Mouse (Mus musculus): Measurements from ENCODE around the gene Stag1. TPM values are rescaled to one million over a fixed set of nuclear protein-coding genes. Genes with fewer than 3 reads are reported as not detected.
A peak's percentile ranks its signal among the peaks of the same experiment; 100 is the strongest.

Gene Stag1
- polyA plus RNA-seq, 1 experiment from 2014 or later, result 40.9 TPM

DNA sequence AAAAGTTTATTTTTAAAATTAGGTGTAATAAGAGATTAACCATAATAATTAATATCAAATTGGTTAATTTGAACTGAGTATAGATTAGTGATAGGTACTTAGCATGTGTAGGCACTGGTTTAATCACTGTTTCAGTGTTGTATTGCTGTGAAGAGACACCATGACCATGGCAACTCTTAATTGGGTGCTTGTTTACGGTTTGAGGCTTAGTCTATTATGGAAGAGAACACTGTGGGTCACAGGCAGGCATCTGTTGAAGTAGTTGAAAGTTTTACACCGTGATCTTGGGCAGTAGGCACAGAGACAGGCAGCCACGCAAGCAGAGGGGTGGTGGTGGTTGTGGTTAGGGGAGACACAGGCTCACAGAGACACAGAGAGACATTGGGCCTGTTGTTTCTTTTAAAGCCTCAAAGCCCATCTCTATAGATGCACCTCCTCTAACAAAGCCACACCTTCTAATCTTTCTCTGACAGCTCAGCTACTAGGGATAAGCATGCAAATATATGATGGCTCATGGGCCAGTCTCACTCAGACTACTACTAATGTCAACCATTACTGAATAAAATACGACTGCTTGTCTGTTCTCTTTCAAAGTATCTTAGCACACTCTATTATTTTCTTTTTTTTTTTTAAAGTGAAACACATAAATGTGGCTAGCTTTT is 66.0 kb downstream of the Stag1 start:
- Histone ChIP-seq H3K27me3 (ENCODE audit: insufficient read depth, low read length) (no peaks in the 10 kb centered on the region), H3K9ac (ENCODE audit: low read depth, low read length) (no peak overlapping the region), H3K4me2 (ENCODE audit: low read length) (no peak overlapping the region), H3K36me3 (ENCODE audit: insufficient read depth, low read length) (0 out of 2 replicates have a peak, but pooled peaks cover 3% of the 10 kb centered on the region), H3K27ac (no peak overlapping the region), H3K9me3 (replicated peaks; ENCODE audit: low read length) (no peaks in the 10 kb centered on the region; the same call in 1 of the 2 replicates), H3K4me3 (replicated peaks; ENCODE audit: low read depth, low read length) (no peak overlapping the region), H3K4me1 (replicated peaks; ENCODE audit: insufficient read depth, low read length) (no peaks in the 10 kb centered on the region)
- WGBS, result 85% methylated on average over 4 of the region's 4 CpGs
- DNase-seq (ENCODE audit: low spot score), result no peak
- no peak for TF ChIP-seq CTCF (IDR thresholded peaks at IDR 0.05; ENCODE audit: low read depth)
- no peak for ATAC-seq (replicated peaks; ENCODE audit: low FRiP score, low read depth)

DNA sequence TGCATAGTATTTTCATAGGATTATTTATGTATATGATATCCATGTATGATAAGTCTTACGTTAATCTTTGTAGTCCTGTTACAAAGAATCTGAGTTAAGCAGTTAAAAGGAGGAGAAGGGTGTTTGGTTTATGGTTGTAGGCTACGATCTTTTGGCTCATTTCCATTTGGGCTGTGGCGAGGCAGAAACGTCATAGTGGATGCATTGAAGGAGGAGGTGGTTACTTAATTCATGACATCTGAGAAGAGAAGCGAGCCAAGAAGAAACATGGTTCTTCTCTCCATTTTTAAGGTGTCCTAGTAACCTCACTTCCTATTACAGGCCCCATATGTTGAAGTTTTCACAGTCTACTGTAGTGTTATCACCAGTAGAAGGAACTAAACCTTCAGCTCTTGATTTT is 72.6 kb downstream of the Stag1 start:
- H3K4me2 ChIP-seq (ENCODE audit: low read length), result no peak overlapping the region
- 56% methylated on average over 5 of the region's 5 CpGs for WGBS
- H3K36me3 ChIP-seq (ENCODE audit: insufficient read depth, low read length), result no peaks in the 10 kb centered on the region
- DNase-seq (ENCODE audit: low spot score) (no peak), ATAC-seq (replicated peaks; ENCODE audit: low FRiP score, low read depth) (no peak)
- no peak overlapping the region for H3K4me3 ChIP-seq (replicated peaks; ENCODE audit: low read depth, low read length)
- H3K27me3 ChIP-seq (ENCODE audit: insufficient read depth, low read length), result no peaks in the 10 kb centered on the region
- H3K9ac ChIP-seq (ENCODE audit: low read depth, low read length), result no peak overlapping the region
- no peak for TF ChIP-seq CTCF (IDR thresholded peaks at IDR 0.05; ENCODE audit: low read depth)
- H3K27ac ChIP-seq, result no peak overlapping the region
- H3K4me1 ChIP-seq (replicated peaks; ENCODE audit: insufficient read depth, low read length), result no peaks in the 10 kb centered on the region
- no peaks in the 10 kb centered on the region for H3K9me3 ChIP-seq (replicated peaks; ENCODE audit: low read length)

DNA sequence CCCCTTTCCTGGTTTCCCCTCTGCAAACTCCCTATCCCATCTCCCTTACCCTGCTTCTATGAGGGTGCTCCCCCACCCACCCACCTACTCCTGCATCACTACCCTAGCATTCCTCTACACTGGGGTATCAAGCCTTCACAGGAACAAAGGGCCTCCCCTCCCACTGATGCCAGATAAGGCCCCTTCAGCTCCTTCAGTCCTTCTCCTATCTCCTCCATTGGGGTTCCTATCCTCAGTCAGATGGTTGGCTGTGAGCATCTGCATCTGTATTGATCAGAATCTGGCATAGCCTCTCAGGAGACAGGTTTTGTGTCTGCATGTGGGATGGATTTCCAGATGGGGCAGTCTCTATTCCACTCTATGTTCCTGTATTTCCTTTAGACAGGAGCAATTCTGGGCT is 81.4 kb downstream of the Stag1 start:
- H3K4me1 ChIP-seq (replicated peaks; ENCODE audit: insufficient read depth, low read length), result no peaks in the 10 kb centered on the region
- no peaks in the 10 kb centered on the region for H3K9me3 ChIP-seq (replicated peaks; ENCODE audit: low read length)
- no peak overlapping the region for H3K4me2 ChIP-seq (ENCODE audit: low read length)
- H3K27me3 ChIP-seq (ENCODE audit: insufficient read depth, low read length), result no peaks in the 10 kb centered on the region
- H3K9ac ChIP-seq (ENCODE audit: low read depth, low read length), result no peak overlapping the region
- no peak for TF ChIP-seq CTCF (IDR thresholded peaks at IDR 0.05; ENCODE audit: low read depth)
- ATAC-seq (replicated peaks; ENCODE audit: low FRiP score, low read depth) (no peak), DNase-seq (ENCODE audit: low spot score) (no peak)
- no peak overlapping the region for H3K27ac ChIP-seq
- H3K36me3 ChIP-seq (ENCODE audit: insufficient read depth, low read length), result no peaks in the 10 kb centered on the region
- no peak overlapping the region for H3K4me3 ChIP-seq (replicated peaks; ENCODE audit: low read depth, low read length)

DNA sequence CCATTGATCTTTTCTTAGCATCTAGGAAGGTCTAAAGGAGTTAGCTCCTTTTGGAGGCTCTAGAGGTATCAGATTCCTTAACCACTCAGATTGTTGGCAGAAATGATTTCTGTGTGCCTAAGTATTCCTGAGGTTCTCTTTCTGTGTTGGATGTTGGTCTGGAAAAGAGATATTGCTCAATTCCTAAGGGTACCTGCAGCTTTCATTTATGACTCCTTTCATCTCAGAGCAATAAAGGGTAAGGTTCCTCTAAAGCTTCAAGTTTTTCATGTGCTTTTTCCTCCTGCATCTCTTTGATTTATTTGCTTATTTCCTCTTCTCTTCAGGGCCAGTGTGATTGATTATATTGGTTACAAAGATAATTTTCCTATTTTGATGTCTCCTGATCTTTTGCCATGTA is 84.7 kb downstream of the Stag1 start:
- DNase-seq (ENCODE audit: low spot score), result no peak
- Histone ChIP-seq H3K27ac (no peak overlapping the region), H3K4me1 (replicated peaks; ENCODE audit: insufficient read depth, low read length) (no peaks in the 10 kb centered on the region), H3K9ac (ENCODE audit: low read depth, low read length) (no peak overlapping the region), H3K4me2 (ENCODE audit: low read length) (no peak overlapping the region), H3K4me3 (replicated peaks; ENCODE audit: low read depth, low read length) (no peak overlapping the region), H3K36me3 (ENCODE audit: insufficient read depth, low read length) (no peaks in the 10 kb centered on the region), H3K27me3 (ENCODE audit: insufficient read depth, low read length) (no peaks in the 10 kb centered on the region), H3K9me3 (replicated peaks; ENCODE audit: low read length) (no peaks in the 10 kb centered on the region)
- ATAC-seq (replicated peaks; ENCODE audit: low FRiP score, low read depth), result no peak
- TF ChIP-seq CTCF (IDR thresholded peaks at IDR 0.05; ENCODE audit: low read depth), result no peak

- H3K4me2 ChIP-seq (ENCODE audit: low read length), result no peak overlapping the region
- TF ChIP-seq CTCF (IDR thresholded peaks at IDR 0.05; ENCODE audit: low read depth), result no peak
- no peaks in the 10 kb centered on the region for H3K4me1 ChIP-seq (replicated peaks; ENCODE audit: insufficient read depth, low read length)
- WGBS, result 27% methylated on average over 3 of the region's 3 CpGs
- no peaks in the 10 kb centered on the region for H3K27me3 ChIP-seq (ENCODE audit: insufficient read depth, low read length)
- H3K36me3 ChIP-seq (ENCODE audit: insufficient read depth, low read length), result no peaks in the 10 kb centered on the region
- H3K27ac ChIP-seq, result no peak overlapping the region
- no peak overlapping the region for H3K9ac ChIP-seq (ENCODE audit: low read depth, low read length)
- no peaks in the 10 kb centered on the region for H3K9me3 ChIP-seq (replicated peaks; ENCODE audit: low read length)
- no peak overlapping the region for H3K4me3 ChIP-seq (replicated peaks; ENCODE audit: low read depth, low read length)
- DNase-seq (ENCODE audit: low spot score) (peak; percentile 53), ATAC-seq (replicated peaks; ENCODE audit: low FRiP score, low read depth) (no peak)
These were observed 88.3 kb downstream of the Stag1 start for GRCm38 (mm10) chr9:100685769-100686487.

DNA sequence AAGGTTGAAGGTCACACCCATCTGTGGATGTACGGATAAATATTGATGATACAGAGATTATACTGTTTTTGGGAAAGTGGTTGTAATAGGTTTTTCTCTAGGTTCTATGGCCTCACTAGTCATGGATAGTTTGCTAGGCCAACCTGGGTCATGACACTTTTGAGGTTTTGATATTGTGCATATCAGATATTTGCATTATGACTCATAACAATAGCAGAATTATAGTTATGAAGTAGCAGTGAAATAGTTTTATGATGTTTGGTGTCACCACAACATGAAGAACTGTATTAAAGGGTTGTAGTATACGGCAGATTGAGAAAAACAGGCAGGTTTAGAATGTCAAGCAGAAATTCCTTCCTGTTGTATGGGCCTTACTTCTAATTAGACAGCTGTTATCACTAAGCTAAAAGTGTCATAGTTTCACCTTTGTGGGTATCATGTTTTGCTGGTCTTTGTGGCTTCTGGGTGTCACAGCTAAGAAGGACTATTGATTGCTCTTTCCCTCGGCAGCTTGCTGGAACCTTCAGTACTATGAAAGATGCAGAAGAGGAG is 92.2 kb downstream of the Stag1 start:
- Histone ChIP-seq H3K27ac (no peak overlapping the region), H3K4me2 (ENCODE audit: low read length) (no peak overlapping the region), H3K36me3 (ENCODE audit: insufficient read depth, low read length) (no peaks in the 10 kb centered on the region), H3K9ac (ENCODE audit: low read depth, low read length) (no peak overlapping the region), H3K9me3 (replicated peaks; ENCODE audit: low read length) (no peaks in the 10 kb centered on the region), H3K27me3 (ENCODE audit: insufficient read depth, low read length) (no peaks in the 10 kb centered on the region), H3K4me1 (replicated peaks; ENCODE audit: insufficient read depth, low read length) (no peaks in the 10 kb centered on the region), H3K4me3 (replicated peaks; ENCODE audit: low read depth, low read length) (no peak overlapping the region)
- TF ChIP-seq CTCF (IDR thresholded peaks at IDR 0.05; ENCODE audit: low read depth), result no peak
- WGBS, result 77% methylated on average over 3 of the region's 3 CpGs
- DNase-seq (ENCODE audit: low spot score) (no peak), ATAC-seq (replicated peaks; ENCODE audit: low FRiP score, low read depth) (no peak)

Data from kidney, postnatal 0 days (tissue).